Mouse (Mus musculus): ENCODE results near the gene Unc5b.

DNA sequence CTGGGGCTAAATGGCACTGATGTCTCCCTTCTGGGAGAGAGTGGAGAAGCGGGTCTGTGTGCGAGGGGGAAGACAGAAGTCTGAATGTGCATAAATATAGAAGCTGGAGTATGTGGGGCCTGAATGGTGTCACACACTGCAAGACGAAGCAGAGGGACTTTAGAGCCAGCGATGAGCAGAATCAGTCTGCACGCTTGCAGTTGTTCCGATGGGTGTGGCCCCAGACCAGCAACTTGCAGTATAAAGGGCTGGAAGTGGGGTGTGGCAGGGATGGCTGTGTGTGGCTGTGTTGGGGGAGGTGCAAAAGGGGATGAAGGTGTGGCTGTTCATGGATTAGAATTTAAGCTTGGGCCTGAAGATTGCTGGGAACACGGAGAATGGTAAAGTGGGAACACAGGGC is 62.8 kb downstream of the Unc5b start:
- TF ChIP-seq GATA1 (IDR thresholded peaks at IDR 0.05; ENCODE audit: low read length) (no peak), TAL1 (IDR thresholded peaks at IDR 0.05; ENCODE audit: low read length) (no peak)

All from erythroblast, embryonic 14.5 days (primary cell).